Mouse (Mus musculus): ENCODE data around the gene Hoxa5.

Hoxa5 gene

DNA sequence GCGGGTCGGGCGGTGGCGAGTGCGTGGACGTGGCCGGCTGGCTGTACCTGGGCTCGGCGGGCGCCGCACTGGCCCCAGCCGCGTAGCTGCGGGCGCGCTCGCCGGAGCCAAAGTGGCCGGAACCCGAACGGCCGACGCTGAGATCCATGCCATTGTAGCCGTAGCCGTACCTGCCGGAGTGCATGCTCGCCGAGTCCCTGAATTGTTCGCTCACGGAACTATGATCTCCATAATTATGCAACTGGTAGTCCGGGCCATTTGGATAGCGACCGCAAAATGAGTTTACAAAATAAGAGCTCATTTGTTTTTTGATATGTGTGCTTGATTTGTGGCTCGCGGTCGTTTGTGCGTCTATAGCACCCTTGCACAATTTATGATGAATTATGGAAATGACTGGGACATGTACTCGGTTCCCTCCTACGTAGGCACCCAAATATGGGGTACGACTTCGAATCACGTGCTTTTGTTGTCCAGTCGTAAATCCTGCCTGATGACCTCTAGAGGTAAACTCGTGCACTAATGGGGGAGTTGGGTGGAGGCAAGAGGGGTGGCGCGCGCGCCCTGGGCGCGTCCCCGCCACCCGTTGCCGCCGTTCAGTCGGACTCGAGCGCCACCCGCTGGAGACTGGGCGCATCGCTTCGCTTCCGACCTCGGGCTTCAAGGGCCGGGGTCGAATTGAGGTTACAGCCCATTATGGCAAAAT, at the start of gene Hoxa5:
TSS of gene Hoxa5 (minus strand) at position 538 of the 703 bp plus-strand sequence.
- DNase-seq (ENCODE audit: low read depth, low spot score), result no peak

- DNase-seq (ENCODE audit: low read depth, low spot score), result no peak
Measured at GRCm38 (mm10) chr6:52253511-52254500, 49.4 kb upstream of the Hoxa5 start.

DNA sequence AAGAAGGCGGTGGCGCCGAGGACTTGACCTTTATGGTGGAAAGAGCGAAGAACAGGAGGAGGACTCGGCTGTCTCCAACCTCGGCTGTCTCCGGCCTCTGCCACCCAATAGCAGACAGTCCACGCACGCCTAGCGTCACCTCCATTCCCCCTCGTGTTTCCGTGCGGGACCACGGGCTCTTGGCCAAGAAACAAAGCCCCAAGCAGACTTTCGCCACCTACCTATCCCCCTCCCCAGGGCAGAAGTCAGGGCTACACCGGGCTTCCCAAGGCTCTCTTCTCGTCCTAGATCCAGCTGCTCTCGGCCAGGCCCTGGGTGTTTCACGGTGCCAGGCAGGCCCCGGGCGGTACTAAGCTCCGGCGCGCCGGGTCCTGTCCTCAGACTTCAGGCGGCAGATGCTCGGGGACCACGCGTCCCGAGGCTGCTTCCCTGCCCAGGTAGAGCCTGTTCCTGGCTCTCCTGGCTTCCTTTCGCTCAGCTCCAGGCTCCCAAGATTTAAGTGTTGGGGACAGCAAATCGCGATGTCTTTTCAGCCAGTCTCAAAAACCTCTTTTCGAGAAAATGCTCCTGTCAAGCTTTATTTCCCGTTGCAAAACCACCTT, 48.5 kb upstream of the Hoxa5 start:
- no peak for DNase-seq (ENCODE audit: low read depth, low spot score)

GRCm38 (mm10) chr6:52252016-52252774, 47.8 kb upstream of the Hoxa5 start:
- no peak for DNase-seq (ENCODE audit: low read depth, low spot score)

- DNase-seq (ENCODE audit: low read depth, low spot score), result no peak
Measured at GRCm38 (mm10) chr6:52251177-52251879, 46.9 kb upstream of the Hoxa5 start.

GRCm38 (mm10) chr6:52249826-52250225, 45.4 kb upstream of the Hoxa5 start:
- no peak for DNase-seq (ENCODE audit: low read depth, low spot score)

- DNase-seq (ENCODE audit: low read depth, low spot score), result no peak
Measured at GRCm38 (mm10) chr6:52249415-52249738, 45.0 kb upstream of the Hoxa5 start.

GRCm38 (mm10) chr6:52248638-52249414, 44.4 kb upstream of the Hoxa5 start:
- DNase-seq (ENCODE audit: low read depth, low spot score), result no peak

DNA sequence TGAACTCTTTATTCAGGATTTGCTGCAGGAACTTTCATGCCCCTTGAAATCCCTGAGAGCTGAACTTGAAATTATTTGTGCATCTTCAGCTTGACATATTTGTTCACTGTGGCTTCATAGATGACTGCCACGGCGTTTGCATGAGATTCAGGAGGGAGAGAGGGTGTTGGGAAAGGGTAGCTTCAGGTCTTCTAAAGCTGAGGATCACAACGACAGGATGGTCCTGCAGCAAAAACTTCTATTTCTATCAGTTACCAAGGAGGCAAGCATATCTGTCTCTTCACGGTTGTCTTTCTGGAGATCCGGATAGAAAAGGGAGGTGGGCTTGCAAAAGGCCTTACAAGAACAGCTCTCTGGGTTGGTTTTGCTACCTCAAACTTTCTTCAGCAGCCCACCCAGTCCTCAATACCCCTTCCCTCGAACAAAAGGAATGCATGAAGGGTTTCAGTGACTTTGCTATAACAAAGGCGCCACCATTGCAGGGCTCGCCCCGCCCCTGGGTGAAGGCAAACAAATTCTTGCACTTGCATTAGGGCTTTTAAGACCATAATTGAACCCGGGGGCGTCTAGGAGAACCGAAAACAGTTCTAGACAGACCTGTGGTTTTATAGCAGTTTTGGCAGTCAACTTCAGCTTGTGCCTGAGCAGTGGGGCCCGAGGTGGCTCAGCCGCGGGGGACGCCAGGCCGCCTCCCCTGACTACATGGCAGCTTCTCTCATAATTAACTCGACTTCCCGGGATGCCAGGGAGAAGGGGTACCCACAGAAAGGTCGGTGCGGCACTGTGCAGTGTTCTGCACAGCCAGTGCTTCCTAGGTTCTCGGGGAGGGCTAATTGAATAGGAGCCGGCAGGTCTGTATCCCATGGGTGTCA, 43.6 kb upstream of the Hoxa5 start:
- no peak for DNase-seq (ENCODE audit: low read depth, low spot score)

GRCm38 (mm10) chr6:52246916-52247315, 42.5 kb upstream of the Hoxa5 start:
- DNase-seq (ENCODE audit: low read depth, low spot score), result no peak

- no peak for DNase-seq (ENCODE audit: low read depth, low spot score)
Measured at GRCm38 (mm10) chr6:52246403-52246803, 42.0 kb upstream of the Hoxa5 start.

DNA sequence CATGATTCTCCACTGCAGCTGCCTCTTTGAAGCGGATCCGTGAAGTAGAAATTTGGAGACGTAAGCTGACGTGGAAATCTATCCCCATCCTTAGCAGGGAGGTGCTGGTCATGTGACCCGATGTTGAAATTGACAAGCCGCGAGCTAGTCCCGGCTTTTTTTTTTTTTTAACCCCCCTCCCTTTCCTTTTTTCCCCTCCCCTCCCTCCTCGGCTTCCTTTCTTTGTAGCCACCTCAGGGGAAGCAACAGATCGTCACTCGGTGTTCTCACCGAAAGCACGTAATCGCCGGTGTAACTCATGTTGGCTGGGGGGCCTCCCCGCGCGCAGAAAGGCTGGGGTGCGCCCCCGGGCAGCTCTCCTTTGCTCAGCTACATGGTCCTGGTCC, 41.4 kb upstream of the Hoxa5 start, which contains the start of gene Hoxa11:
TSS of gene Hoxa11 (minus strand) at position 54 of the 386 bp plus-strand sequence.
- DNase-seq (ENCODE audit: low read depth, low spot score), result no peak

GRCm38 (mm10) chr6:52245040-52245756, 40.8 kb upstream of the Hoxa5 start:
- no peak for DNase-seq (ENCODE audit: low read depth, low spot score)

GRCm38 (mm10) chr6:52244471-52245039, 40.2 kb upstream of the Hoxa5 start:
- DNase-seq (ENCODE audit: low read depth, low spot score), result no peak

- DNase-seq (ENCODE audit: low read depth, low spot score), result no peak
Measured at GRCm38 (mm10) chr6:52243681-52244121, 39.3 kb upstream of the Hoxa5 start.

DNA sequence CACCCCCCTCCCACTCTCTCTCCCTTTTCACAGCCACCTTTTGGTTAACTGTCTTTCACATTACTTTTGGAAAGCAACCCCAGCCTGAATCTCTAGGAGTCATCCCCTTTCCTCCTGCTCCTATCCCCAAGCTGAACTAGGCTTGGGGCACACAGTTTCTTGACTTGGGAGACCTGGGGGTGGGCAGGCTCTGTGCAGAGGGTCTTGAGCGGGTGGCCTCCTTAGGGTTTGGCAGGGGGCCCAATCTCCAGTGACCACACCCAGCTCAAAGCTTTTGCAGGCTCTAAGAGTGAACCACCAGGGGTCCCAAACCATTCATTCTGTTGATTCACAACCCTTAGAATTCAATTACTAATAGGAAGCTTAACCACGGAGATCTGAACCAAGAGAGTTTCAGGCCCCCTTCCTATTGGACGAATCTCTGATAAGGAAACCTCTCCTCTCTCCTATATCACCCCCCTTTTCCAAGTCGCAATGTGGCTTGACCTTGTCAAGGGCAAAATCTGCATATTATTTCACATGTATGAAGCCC, 38.5 kb upstream of the Hoxa5 start:
- DNase-seq (ENCODE audit: low read depth, low spot score), result no peak

GRCm38 (mm10) chr6:52241001-52241621, 36.7 kb upstream of the Hoxa5 start:
- no peak for DNase-seq (ENCODE audit: low read depth, low spot score)

Measured in retina, adult 2 months (tissue).